Mouse (Mus musculus): ENCODE data around the gene Stum. TPM values are rescaled to one million over a fixed set of nuclear protein-coding genes. Genes with fewer than 3 reads are reported as not detected.
A peak's percentile ranks its signal among the peaks of the same experiment; 100 is the strongest.

Stum gene
- total RNA-seq, 2 experiments from 2014 or later, result 294 to 316 TPM

GRCm38 (mm10) chr1:180492777-180493176, 9.5 kb upstream of the Stum start:
- DNase-seq, result no peak

DNA sequence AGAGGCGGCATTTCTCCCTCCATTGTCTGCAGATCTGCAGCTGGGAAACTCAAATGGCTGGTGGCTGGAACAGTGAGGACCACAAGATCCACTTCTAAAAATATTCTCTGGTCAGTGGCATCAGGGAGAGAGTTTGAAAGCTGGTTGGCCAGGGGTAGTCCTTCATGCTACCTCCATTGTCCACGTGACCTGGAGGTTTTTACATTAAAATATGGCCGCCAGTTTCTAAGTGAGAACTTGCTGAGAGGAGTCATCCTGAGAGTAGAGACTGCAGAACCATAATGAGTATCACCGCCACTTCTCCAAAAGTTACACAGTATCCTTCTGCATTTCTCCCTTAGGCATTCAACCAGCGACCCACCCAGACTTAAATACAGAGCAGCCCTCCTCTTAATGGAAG, 2.0 kb upstream of the Stum start:
- no peak for DNase-seq

GRCm38 (mm10) chr1:180482840-180483398, 385 bp downstream of the Stum start:
- no peak for DNase-seq

DNA sequence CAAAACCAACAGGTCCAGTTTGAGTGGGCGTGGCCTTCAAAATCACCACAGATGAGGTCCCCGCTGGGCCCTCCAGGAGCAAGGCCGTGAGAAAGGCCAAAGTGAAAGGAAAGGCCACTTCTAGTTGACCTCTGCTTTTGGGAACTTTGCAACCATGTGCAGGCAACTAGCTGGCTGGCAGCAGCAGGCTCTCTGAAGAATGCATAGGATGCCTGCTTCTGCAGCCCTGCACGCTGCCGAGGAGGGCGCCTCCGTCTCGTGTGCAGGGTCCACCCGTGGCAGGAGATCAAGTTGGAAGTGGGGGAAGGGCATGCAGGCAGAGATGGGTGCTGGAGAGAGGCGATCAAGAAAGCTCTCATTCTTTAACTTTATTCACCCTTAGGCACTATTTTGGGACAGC, 1.3 kb downstream of the Stum start:
- DNase-seq, result peak in 1 of 2 experiments; percentile 21

GRCm38 (mm10) chr1:180481331-180481730, 2.0 kb downstream of the Stum start:
- no peak for DNase-seq

- DNase-seq, result no peak
Observed at GRCm38 (mm10) chr1:180480325-180480724, 3.0 kb downstream of the Stum start.

DNA sequence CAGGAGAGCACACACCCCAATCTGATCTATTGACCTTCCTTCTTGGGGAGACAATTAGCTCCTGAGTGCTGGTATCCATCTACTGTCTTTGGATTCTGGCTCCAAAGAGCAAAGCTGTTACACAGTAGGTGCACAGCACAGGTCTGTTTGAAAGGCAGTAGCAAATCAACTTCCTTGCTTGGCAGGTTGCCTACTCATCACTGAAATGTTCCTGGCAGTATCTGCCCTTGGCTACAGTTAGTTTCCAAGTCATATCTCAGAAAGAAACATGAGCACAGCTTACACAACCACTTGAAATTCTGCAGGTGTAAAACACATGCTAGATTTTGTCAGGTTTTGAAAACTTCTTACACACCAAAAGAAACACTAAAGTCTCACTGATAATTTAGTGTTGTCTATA, 9.7 kb downstream of the Stum start:
- DNase-seq, result no peak

- no peak for DNase-seq
Observed at GRCm38 (mm10) chr1:180468004-180468403, 15.3 kb downstream of the Stum start.

DNA sequence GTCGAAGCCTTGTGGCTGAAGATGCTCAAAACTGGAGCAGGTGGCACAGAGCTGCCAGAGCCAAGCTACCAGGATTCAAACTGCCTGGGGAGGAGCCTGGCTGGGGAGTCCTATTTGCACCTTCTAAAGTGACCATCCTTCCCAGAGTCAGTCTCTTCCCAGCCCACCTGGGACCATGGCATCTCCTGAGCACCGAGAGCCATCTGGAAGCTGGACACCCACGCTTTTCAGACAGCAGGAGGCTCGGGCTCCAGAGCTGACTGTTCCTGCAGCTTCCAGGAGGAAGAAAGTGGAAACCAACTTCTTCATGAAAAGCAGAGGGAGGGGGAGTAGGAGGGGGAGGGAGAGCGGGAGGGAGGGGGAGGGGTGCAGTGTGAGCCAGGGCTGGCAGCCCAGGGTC, 17.7 kb downstream of the Stum start:
- peak in 1 of 2 experiments; percentile 50 for DNase-seq

GRCm38 (mm10) chr1:180464357-180464756, 18.9 kb downstream of the Stum start:
- DNase-seq, result no peak

GRCm38 (mm10) chr1:180462983-180463475, 20.3 kb downstream of the Stum start:
- DNase-seq, result no peak

DNA sequence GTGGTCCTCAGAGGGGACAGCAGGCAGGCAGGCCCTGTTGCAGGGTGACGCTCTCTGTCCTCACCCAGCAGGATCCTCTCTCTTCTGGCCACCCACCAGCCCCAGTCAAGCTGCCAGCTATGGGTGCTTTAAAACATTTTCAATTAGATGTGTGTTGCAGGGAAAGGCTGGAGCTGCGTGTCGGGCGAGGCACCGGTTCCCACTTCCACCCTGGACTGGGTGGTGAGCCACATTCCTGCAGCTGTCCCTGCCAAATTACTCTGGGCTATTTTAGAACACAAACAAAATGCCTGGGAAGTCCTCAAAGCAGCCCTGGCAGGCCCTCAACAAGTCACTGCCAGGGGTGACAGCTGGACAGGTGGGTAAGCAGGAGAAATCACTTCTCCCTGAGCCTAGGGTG, 20.9 kb downstream of the Stum start:
- no peak for DNase-seq

GRCm38 (mm10) chr1:180460721-180461120, 22.6 kb downstream of the Stum start:
- no peak for DNase-seq

DNA sequence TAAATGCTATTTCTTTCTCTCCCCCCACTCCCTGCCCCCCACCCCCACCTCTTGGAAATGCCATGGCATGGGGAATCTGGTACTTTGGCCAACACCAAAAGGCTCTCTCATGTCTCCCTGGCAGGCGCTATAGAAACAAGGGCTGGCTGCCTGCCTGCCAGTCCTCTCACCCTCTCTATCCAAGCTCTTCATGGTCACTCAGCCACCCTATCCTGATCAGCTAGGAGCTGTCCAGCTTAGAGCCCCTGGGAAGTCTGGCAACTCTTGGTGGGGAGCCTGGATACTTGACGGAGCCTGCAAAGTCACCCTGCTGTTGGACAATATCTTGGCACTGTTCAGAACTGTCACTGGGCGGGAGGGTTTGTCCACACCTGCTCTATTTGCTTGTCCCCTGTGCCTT, 24.6 kb downstream of the Stum start:
- no peak for DNase-seq

GRCm38 (mm10) chr1:180458274-180458673, 25.0 kb downstream of the Stum start:
- DNase-seq, result no peak

DNA sequence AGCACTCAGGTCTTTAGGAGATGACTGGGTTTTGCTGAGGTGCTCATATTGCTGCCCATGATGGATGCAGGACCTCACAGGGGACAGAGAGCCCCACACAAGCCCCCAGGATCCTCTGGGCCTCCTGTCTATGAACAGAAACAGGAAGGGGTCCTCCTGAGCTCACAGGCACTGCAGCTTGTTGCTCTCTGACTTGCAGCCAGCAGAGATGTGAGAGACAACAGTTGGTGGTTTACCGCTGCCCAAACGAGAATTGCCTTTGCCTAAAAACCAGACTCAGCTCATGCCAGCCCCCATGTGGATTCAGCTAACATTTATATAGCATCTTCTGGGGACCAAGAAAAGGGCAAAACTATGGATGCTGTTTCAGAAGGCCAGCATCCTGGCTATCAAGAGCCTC, 33.7 kb downstream of the Stum start:
- no peak for DNase-seq

DNA sequence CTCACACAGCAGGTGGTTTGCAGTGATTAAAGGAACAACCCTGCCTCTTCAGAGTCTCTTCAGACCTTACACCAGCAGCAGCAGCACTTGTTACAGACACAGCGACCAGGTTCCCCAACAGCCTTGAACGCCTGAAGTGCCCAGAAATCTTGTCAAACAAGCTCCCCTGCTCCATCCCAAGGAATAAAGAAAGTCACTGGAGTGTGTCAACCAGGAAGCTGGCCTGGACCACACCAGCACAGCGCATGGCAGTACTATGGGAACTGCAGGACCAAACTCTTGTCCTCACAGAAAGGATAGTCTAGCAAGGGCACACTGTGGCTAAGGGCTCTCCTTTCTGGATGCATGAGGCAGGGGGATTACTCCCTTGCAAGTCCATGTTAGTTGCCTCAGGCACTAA, 38.9 kb downstream of the Stum start:
- no peak for DNase-seq

GRCm38 (mm10) chr1:180439496-180439895, 43.8 kb downstream of the Stum start:
- DNase-seq, result no peak

- DNase-seq, result no peak
Observed at GRCm38 (mm10) chr1:180434925-180435324, 48.4 kb downstream of the Stum start.

DNA sequence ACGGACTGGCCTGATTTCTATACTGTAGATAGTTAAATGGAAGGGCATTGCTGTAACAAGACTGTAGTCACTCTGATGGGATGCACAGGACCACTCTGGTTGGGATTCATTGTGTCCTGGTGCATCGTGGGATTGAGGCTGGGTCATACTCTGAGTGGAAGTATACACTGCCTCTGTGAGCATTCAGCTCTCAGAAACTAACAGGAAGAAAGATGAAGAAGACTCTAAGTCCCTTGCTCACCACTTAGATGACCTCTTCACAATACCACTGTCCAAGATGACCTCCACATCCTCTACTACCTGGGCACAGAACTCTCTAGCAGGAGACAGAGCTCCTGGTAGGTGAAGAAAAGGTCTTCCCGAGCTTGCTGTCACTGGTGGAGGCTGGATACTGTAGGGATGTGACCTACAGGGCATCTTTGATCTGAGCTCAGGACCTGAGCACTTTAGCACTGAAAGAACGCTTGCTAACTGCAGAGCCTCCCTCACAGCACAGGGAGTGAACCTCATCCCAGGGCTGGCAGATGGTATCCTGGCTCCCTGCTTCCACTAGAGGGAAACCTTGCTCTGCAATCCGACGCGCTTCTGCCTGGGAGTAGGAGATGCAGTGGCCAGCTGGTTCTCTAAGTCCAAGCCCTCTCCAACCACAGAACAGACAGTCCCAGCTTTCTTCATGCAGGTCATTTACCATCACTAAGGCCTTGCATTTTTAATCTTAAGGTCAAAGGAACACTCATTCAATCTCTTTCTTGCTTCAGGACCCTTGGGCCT, 49.3 kb downstream of the Stum start:
- DNase-seq, result peak; percentile 61 to 67

DNA sequence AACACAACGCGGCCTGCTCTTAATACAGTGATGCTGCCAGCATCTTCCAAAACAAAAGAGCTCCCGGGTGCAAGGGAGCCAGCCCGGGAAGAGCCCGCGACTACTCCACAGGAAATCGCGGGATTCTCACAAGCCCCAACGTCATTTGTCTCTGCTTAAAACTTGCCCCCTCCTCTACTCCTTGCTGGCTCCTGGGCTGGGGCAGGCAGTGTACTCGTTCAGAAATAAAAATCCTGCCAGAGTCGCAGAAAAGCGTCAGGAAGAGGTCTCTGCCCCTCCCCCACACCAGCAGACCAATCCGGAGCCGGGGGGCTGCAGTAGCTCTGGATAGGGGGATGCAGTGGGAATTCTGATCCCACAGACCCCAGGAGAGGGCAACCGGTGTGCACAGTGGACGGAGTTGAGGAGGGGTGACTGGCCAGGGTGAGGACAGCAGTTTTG, 50.2 kb downstream of the Stum start:
- DNase-seq, result no peak

GRCm38 (mm10) chr1:180431833-180432232, 51.5 kb downstream of the Stum start:
- no peak for DNase-seq

DNA sequence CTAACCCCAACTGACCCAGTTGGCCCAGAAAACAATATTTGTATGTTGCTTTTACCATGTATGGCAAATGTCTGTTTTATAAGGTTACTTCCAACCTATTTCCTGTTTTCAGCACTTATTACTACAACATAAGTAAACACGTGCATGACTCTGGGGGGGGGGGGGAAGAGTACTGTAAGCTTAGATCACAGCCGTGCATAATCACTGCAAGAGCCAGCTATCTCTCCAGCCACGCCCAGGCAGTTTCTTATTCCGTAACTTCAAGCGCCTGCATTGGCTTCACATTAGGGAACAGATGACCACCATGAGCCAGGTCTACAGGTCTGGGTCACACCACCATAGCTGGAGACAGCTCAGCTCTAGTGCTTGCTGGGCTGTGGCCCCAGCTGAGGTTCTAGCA, 53.5 kb downstream of the Stum start:
- no peak for DNase-seq

- DNase-seq, result no peak
Observed at GRCm38 (mm10) chr1:180428871-180429270, 54.4 kb downstream of the Stum start.
